Mouse (Mus musculus): Measurements from ENCODE around the gene Ufm1.

Gene Ufm1

DNA sequence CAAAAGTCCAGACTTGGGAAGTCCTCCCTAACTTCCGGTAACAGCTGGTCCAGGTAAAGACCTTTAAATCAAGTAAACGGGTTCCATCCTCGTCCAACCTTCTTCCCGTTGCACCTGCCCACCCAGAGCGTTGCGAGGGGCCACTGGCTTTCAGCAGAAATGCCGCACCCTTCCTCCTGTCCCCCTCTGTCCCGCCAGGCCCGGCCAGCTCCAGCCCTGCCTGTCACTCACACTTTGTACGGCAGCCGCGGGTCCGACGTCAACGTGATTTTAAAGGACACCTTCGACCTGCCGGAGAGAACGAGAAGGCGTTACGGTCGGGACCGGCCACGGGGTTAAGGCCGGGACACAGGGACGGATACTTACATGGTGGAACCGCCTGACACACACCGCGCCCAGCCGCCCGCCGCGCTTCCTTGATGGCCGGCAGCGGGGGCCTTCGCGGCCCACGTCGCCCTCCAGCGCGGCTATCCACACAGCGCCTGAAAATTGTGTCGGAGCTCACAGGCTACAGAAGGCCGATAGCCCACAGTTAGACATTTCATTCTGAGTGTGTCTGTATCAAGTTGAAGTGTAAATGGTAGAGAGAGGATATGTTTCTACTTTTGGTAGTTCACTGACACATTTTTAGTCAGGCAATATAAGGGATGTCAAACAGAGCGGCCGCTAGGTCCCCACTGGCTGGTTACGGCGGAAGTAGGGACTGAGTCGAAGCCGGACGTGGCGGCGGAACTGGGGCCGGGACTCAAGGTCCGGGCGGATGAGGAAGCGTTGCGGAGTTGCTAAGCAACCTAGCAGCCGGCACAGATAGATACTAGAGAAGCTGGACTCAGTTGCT lies at the start of gene Ufm1:
TSS of gene Ufm1 (minus strand) at position 448 of the 838 bp plus-strand sequence.
- DNase-seq (ENCODE audit: low read depth, low spot score): peak; percentile 93

DNA sequence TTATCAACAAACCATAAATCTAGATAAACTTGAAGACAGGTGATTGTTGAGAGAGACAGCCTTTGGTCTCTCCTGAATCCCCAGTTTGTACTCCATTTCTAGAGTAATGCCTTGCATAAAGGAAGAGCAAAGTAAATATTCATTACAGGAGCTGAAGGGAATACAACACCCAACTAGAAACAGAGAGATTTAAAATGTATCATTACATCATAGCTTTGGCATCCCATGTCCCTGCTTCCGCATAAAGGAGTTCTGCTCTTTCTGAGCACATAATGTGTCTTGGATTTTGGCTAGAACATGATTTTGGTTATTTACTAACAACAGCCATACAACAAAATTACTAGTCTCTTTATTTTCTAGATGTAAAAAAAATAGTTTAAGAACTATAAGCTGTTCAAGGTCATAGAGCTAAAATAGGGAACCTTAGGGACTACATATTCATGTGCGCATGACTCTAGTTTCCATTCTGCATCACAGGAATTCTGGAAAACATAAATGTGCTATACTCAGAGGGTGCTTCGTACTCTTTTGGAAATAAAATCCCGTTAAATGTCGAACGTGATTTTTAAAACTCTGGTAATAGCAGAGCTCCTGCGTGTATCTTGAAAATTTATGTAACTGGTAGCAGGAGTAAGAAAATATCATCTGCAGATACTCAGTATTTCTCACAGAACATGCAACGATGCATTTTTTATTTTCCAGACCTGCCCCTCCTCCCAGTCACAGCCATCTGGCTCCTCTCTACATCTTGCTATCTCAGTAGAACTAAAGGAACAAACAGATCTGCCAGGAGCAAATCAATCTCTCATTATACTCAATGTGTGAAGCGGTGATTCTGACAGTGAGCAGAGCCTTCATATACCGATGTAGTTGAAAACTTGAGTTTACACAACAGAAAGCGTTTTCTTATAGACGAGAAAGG lies 27.2 kb upstream of the Ufm1 start:
- no peak for DNase-seq (ENCODE audit: low read depth, low spot score)

DNA sequence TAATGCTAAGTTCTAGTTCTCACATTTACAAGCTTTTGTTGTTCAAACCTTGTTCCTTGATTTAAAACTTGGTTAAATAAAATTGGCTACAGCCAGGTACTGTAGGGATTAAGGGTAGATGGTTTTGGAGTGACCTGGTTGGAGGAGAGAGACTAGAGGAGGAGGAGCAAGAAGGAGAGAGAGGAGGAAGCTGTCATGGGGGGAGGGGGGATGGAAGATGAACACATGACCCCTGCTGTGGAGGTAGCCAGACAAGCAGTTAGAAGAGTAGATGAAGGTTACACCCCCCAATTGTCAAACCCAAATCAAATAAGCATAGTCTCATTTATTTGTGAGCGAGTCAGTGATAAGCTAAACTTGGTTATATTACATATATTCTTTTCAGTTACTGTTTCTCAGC lies 8.0 kb upstream of the Ufm1 start:
- DNase-seq (ENCODE audit: low read depth, low spot score): no peak

- no peak for DNase-seq (ENCODE audit: low read depth, low spot score)
These were observed 6.9 kb upstream of the Ufm1 start for GRCm38 (mm10) chr3:53870482-53870881.

GRCm38 (mm10) chr3:53869263-53869662 lies 5.6 kb upstream of the Ufm1 start:
- DNase-seq (ENCODE audit: low read depth, low spot score): no peak

DNA sequence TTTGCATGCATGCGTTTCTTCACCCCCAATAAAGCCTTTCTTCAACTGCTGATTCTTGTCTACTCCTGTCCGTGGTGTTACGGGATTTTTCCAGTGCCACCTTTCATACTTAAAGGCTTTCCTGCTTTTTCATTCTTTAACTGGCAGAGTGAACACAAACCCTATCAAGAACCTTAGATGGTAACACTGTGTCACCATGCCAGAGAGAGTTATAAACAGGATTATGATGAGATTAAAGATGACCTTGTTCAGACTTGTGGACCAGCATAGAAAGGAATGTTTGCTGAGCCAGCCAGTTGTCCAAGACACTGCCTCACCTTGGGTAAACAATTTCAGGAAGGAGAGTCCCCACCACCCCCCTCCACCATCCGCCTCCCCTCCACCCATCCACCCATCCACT lies 4.6 kb upstream of the Ufm1 start:
- no peak for DNase-seq (ENCODE audit: low read depth, low spot score)

GRCm38 (mm10) chr3:53854831-53855230 lies 8.8 kb downstream of the Ufm1 start:
- DNase-seq (ENCODE audit: low read depth, low spot score): no peak

DNA sequence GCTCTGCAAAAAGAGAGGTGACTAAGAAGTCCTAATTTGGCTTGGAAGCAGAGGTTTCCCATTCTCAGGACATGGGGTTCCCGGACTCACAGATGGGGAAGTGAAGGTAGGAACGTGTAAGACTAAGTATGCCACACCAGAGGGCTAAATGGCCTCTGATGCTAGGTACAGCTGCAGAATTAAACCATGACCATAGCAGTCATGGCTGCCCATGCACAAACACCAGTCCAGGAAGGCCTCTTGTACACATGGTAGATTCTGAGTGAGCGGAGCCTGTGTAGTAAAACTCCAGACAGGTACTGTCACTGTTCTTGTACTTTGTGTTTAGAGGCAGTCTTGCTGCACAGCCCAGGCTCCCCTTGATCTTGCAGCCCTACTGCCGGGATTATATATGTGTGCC lies 9.4 kb downstream of the Ufm1 start:
- no peak for DNase-seq (ENCODE audit: low read depth, low spot score)

DNA sequence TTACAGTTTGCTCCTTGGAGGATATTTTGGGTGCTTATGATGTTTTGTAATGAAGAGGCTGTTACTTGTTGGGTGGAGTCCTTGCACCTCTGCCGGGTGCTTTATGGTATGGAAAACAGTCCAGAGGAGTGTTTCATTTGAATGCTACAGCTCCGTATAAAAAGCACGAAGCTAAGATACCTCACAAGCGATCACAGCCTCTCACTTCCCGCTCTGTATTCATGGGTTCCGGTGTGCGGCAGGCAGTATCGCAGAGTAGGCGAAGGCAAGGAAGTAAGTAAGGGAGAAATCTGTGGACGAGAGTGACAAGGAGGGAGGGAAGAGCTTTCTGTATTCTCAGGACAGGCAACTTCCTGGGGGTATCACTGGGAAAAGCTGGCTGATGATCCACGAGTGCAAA lies 15.4 kb downstream of the Ufm1 start:
- DNase-seq (ENCODE audit: low read depth, low spot score): no peak

GRCm38 (mm10) chr3:53847726-53848125 lies 15.9 kb downstream of the Ufm1 start:
- no peak for DNase-seq (ENCODE audit: low read depth, low spot score)

DNA sequence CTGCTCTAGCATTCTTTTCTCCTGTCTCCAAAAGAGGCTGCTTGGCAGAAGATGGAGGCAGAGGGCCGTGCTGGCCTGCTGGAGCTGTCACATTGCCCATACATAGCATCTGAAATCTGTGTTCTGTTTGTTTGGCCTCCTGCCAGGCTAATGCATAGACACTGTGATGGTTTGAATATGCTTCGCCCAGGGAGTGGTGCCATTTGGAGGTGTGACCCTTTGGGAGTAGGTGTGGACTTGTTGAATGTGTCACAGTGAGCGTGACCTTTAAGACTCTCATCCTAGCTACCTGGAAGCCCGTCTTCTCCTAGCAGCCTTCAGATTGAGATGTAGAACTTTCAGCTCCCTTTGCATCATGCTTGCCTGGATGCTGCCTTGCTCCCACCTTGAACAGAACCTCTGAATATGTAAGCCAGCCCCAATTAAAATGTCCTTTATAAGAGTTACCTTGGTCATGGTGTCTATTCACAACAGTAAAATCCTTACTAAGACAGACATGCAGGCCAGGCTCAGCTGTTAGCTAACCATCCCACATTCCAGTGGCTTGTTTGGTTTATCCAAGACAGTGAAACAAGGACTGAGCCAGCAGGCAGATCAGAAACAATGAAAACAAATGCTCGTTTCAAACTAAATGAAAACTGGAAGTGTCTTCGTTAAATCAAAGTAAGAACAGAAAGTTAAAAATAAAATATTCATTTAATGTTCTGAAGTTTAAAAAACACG lies 17.3 kb downstream of the Ufm1 start:
- DNase-seq (ENCODE audit: low read depth, low spot score): no peak

GRCm38 (mm10) chr3:53844786-53845185 lies 18.8 kb downstream of the Ufm1 start, which contains the start of gene Gm10985:
Gene Gm10985 (plus strand): TSS chr3:53845086.
- no peak for DNase-seq (ENCODE audit: low read depth, low spot score)

DNA sequence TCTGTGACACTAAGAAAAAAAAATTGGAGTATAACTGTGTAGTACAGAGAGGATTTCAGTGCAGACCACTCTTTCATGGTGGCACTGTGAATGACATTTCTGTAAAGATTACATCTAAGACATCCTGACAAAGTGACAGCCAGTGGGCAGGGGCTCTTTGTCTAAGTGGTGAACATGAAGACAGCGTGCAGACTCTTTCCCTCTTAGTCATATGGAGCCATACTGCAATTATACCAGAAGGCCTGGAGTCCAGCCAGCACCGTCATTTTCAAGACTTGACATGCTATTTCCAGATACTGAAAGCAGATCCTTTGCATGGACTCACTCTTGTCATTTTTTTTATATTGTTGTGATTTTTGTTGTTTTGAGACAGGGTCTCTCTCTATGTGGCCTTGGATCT lies 29.4 kb downstream of the Ufm1 start:
- no peak for DNase-seq (ENCODE audit: low read depth, low spot score)

DNA sequence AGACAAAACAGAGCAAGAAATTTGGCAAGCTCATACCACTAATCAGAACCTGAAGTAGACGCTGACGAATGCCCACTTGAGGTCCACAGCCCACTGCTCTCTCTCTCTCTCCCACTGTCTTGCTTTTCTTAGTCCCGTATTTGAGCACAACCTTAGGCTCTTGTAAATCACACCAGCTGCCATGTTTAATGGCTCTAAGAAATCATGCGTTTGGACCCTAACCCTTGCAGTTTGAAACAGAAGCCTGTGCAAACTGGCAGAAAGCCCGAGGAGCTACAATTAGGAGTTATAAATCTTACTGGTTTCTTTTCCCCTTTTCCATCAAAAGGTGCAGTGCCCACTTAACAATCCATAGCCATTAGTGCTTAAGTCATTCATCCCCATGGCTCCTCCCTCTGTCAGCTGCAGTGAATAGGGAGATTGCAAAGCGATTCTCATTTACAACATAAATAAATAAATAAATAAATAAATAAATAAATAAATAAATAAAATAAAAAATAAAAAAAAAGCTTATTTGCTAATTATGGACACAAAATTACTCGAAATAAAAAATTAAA lies 50.1 kb downstream of the Ufm1 start:
- DNase-seq (ENCODE audit: low read depth, low spot score): peak; percentile 70

Measured in mesoderm, embryonic 11.5 days (tissue).